Mouse (Mus musculus) CH12.LX (cell line): ENCODE data around the gene Cobl.

Experiments
- BHLHE40 ChIP-seq: IDR thresholded peaks from 2 replicates; pipeline ENCODE4 v1.6.1; 2011; ENCODE audit warnings: mild to moderate bottlenecking, low read depth, low read length, improper control_type of control experiment
- CHD1 ChIP-seq: IDR thresholded peaks from 2 replicates; pipeline ENCODE4 v1.6.1; 2012; ENCODE audit warnings: low read depth, low read length, improper control_type of control experiment, inconsistent platforms
- CTCF ChIP-seq, 2 experiments: IDR thresholded peaks in 1 of 2; conservative IDR thresholded peaks in 1 of 2; 2 replicates each; pipeline ENCODE4 v1.5.1; 2011 to 2012; ENCODE audit warnings: low read depth in 2 of 2, low read length in 2 of 2, improper control_type of control experiment in 1 of 2, inconsistent platforms in 1 of 2, mild to moderate bottlenecking in 1 of 2, moderate library complexity in 1 of 2
- E2F4 ChIP-seq: IDR thresholded peaks from 2 replicates; pipeline ENCODE4 v1.6.1; 2011; ENCODE audit warnings: low read depth, low read length, improper control_type of control experiment; ENCODE audit not compliant: insufficient replicate concordance
- ELF1 ChIP-seq: IDR thresholded peaks from 2 replicates; pipeline ENCODE4 v1.6.1; 2014; ENCODE audit warnings: low read depth, mild to moderate bottlenecking, inconsistent platforms, low read length, improper control_type of control experiment
- EP300 ChIP-seq: IDR thresholded peaks from 2 replicates; pipeline ENCODE4 v1.6.1; 2011; ENCODE audit warnings: low read length, improper control_type of control experiment
- ETS1 ChIP-seq: conservative IDR thresholded peaks from 2 replicates; pipeline ENCODE4 v1.6.1; 2012; ENCODE audit warnings: low read depth, mild to moderate bottlenecking, inconsistent platforms, low read length, improper control_type of control experiment, moderate library complexity
- MAFK ChIP-seq: IDR thresholded peaks from 2 replicates; pipeline ENCODE4 v1.6.1; 2011; ENCODE audit warnings: low read length, improper control_type of control experiment; ENCODE audit not compliant: insufficient replicate concordance
- MAZ ChIP-seq: IDR thresholded peaks from 2 replicates; pipeline ENCODE4 v1.6.1; 2012; ENCODE audit warnings: low read depth, mild to moderate bottlenecking, inconsistent platforms, low read length, improper control_type of control experiment, moderate library complexity
- POLR2A ChIP-seq: IDR thresholded peaks from 2 replicates; pipeline ENCODE4 v1.6.1; 2011; ENCODE audit warnings: low read depth, mild to moderate bottlenecking, improper control_type of control experiment, low read length
- RCOR1 ChIP-seq: conservative IDR thresholded peaks from 2 replicates; pipeline ENCODE4 v1.6.1; 2012; ENCODE audit warnings: low read depth, mild to moderate bottlenecking, inconsistent platforms, low read length, improper control_type of control experiment
- SMC3 ChIP-seq: IDR thresholded peaks from 2 replicates; pipeline ENCODE4 v1.6.1; 2011; ENCODE audit warnings: low read depth, low read length, improper control_type of control experiment
- TCF12 ChIP-seq: IDR thresholded peaks from 2 replicates; pipeline ENCODE4 v1.6.1; 2014; ENCODE audit warnings: low read depth, mild to moderate bottlenecking, inconsistent platforms, low read length, improper control_type of control experiment
- USF2 ChIP-seq: conservative IDR thresholded peaks from 2 replicates; pipeline ENCODE4 v1.6.1; 2011; ENCODE audit warnings: low read depth, low read length, improper control_type of control experiment

- TF ChIP-seq SMC3 (no peak), CTCF (conservative IDR thresholded peaks at IDR 0.05 in 1 of 2, IDR thresholded peaks at IDR 0.05 in 1 of 2; ENCODE audit: low read depth in 2 of 2, low read length in 2 of 2) (no peak), RCOR1 (no peak), MAZ (no peak), CHD1 (no peak), ELF1 (no peak), USF2 (no peak), EP300 (no peak), ETS1 (no peak), POLR2A (no peak), TCF12 (no peak), MAFK (no peak), E2F4 (no peak), BHLHE40 (no peak)
These were observed 4.8 kb downstream of the Cobl start for GRCm38 (mm10) chr11:12459781-12460581.
